Mouse (Mus musculus): ENCODE results near the gene Pop7.

GRCm38 (mm10) chr5:137524671-137525070 is 22.4 kb upstream of the Pop7 start:
- TF ChIP-seq POLR2A (IDR thresholded peaks at IDR 0.05; ENCODE audit: insufficient read length, low read depth) = peak; percentile 8
- TF ChIP-seq POLR2AphosphoS2 (IDR thresholded peaks at IDR 0.05; ENCODE audit: insufficient read length, low read depth) = peak; percentile 66
- TF ChIP-seq MAX (IDR thresholded peaks at IDR 0.05; ENCODE audit: low read depth) = no peak
- TF ChIP-seq USF1 (IDR thresholded peaks at IDR 0.05; ENCODE audit: low read depth) = no peak
